Mouse (Mus musculus) liver, adult 2 months (tissue): ENCODE measurements around the gene Il10.

ENCODE experiments used
- CTCF ChIP-seq: fragments of 200-500 bp; IDR thresholded peaks from 2 replicates; pipeline ENCODE4 v1.5.1; 2011; ENCODE audit warnings: low read depth, low read length, control low read depth
- POLR2A ChIP-seq: fragments of 200-500 bp; IDR thresholded peaks from 2 replicates; pipeline ENCODE4 v1.6.1; 2011; ENCODE audit warnings: low read length, control low read depth; ENCODE audit not compliant: insufficient read depth; ENCODE audit errors: extremely low read depth

GRCm38 (mm10) chr1:131022591-131023249 is 3.1 kb downstream of the Il10 start:
- TF ChIP-seq POLR2A = no peak
- no peak for TF ChIP-seq CTCF
